Mouse (Mus musculus) spleen, postnatal 4 days (tissue): Measurements from ENCODE around the gene Gm15294.

Experiments
- DNase-seq, 2 experiments: peaks; one replicate each; pipeline ENCODE4 v3.0.0; 2022; ENCODE audit warnings: low spot score in 2 of 2

Gm15294 gene

DNA sequence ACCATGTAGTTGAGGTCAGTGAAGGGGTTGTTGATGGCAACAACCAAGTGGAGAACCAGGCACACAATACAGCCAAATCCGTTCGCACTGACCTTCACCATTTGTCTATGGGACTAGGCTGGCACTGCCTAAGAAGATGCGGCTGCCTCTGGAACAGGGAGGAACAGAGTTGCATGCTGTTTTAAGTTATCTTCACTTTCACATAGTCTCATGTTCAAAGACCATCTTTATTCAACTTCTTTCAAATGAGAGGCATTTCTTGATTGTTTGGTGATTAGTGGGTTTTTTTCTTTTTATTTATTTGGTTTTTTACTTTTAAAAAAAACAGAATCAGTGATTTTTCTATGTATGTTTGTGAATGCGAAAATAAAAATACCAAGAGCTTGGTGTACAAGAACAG, at the start of gene Gm15294:
Gene Gm15294, minus strand, starts transcription at position 101 of the 400 bp plus-strand sequence.
- no peak for DNase-seq

DNA sequence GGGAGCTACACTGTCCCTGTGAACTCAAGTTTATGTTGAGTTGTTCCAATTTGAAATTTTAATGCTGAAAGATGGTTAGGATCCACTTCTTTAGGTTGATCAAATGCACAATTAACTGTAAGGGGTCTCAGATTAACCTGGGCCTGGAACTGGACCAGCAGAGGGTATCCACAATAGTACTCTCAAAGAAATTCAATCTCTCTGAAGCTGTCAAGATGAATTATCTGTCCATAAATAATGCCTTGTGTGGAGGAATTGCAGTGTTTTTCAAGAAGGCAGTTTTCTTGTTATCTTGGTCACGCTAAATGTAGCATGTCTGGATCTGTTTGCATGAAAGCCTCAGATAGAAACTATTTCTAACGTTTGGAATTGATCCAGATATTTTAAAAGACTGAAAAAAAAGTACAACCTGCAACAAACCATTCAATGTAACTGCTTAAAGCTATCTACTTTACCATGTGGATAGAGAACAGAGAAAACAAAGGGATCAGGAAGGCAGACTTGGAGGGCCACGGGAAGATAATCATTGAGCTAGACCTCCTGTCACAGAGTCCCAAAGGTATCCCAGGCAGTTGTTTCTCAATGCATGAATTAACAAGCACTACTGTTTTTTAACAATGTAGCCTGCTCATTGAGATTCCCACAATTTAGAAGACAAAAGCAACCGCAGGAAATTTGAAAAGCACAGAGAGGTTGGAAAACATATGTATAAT, 9.5 kb upstream of the Gm15294 start:
- DNase-seq = no peak

DNA sequence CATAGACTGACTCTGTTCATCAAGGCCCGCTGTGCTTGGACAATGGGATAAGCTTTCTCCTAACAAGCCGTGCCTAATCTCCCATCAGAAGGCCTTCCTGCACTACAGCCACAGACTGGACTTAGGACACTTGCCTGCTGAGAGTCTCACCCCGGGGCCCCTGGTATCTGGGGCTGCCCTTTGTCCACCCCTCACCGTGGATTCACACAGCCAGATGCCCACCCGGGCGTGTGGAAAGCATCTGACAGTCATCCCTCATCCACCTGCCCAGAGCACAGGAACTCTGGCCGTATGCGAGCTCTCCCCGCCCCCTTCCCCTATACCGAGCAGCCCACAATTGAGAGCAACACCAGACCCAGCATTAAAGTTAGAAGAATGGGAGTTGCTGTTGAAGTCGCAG, 1.0 kb downstream of the Gm15294 start:
- no peak for DNase-seq

DNA sequence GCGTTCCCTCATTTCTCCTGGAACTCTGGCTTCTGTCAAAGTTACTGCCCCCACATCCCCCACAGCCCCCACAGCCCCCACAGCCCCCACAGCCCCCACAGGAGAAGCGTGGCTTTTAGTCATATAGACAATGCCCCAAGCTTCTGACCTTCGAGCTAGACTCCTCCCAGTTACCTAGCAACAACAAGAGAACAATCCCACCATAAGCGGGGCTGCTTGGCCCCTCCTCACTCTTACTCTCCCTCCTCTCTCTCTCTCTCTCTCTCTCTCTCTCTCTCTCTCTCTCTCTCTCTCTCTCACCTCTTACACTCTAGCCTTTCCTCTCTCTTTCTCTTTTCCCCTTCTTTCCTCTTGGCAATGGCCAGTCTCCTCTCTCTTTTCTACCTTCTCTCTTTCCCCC, 1.4 kb downstream of the Gm15294 start:
- DNase-seq = no peak

DNA sequence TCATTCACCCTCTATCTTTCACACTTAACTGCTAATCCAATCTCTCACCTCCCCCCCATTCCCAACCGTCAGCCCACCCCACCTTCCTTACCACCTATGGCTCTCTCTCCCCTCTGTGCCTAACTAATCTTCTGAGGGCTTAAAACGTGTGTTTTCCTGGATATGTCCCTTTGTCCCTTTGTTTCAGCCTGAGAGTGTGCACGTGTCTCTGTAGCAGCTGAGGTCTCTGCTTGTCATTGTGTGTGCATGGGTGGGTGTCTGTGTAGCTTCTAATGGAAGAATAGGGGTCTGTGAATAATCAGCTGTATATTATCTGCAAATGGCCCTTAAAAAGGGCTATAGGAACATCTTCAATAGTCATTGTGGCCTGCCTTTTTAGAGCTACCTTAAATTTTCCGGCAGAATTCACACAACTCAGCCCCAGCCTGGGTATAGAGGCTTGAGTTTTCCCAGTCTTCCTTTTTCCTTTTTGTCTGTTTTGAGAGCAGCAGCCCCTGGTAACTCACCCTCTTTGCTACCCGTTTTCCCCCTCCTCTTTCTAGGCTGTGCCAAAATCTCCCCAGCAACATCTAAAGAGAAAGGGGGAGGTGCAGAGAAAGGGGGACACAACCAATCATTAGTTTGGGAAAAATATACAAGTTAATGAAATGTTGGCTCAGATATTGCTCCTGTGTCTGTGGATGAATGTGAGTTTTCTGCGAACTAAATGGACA, 19.2 kb downstream of the Gm15294 start:
- no peak for DNase-seq
